Mouse (Mus musculus): ENCODE measurements at regions not wholly inside any gene's neighbourhood (a gene's known extent, or its start where the extent isn't known, plus 50 kb on each side); places are given as distances from the start of the nearest gene placed in this dataset.

DNA sequence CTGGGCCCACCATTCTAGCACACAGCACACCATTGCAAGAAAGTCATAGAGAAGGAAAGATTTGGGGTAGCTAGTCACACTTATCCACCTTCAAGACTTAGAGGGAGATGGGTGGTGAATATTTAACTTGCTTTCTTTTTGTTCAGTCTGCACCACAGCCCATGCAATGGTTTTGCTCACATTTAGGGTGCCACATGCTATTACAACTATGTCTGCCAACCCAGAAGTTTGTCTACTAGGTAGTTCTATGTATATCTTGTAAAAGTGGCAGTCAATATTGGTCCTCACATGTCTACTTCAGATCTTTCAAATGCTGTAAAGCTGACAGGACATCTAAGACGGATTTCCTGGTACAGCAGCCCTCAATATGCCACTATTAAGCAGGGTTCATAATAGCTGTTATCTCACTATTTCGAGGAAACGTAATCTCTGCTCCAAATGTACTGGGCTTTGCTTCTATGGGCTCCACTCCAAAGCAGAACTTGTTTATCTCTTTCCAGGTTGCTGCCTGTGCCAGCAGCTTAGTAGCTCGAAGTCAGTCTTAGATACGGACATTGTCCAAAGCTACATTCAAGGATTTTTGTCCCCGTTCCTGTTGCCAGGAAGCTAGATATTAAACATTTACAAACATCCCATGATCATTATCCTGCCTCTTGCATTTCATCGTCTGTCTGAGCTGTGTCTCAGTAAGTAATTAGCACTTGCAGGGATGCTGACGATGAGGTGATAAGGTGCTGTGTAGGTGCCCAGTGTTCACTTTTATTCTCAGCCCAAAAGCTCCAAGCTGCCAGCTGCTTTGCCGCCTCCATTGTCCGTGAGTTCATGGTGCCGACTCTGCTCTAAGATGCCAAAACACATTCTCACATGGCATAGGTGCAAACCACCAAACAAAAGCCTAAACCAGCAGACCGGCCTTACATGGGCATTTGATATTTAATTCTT is 327.8 kb upstream of the Robo2 start:
- peak; percentile 13 for DNase-seq

DNA sequence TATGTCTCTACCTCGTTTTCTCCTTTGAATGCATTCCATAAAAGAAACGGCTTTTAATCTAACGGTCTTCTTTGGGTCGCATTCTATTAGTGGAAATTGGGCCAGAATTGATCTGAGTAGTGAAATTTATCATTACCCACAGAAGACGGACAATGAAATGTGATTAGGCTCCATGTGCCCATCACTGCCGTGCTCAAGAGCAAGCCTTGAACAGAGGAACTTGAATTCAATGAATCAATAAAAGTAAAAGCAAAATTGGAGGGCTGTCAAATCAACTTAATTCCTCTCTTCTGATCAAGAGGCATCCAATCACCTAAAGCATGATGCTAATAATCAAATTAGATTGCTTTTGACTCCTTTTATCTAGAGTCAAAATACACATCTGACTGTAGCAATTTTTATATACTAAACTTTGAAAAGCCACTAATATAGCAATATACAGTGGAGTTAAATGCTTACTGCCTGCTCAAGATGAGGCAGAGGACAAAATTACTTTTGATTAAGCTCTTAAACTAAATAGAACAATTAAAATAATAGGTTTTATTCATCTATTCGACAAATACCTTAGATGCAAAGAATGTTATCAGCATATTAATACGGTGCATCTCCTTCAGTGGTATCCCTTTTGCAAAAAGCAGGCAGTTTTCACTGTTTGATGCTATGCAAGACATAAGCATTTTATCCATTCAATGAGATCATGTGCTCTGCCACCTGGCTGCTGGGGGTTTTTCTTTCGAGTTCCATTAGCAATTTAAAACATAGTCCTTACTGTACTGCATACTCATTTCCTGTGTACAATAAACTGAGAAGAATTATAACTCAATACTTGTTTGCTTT is 321.5 kb upstream of the Robo2 start:
- DNase-seq = no peak

DNA sequence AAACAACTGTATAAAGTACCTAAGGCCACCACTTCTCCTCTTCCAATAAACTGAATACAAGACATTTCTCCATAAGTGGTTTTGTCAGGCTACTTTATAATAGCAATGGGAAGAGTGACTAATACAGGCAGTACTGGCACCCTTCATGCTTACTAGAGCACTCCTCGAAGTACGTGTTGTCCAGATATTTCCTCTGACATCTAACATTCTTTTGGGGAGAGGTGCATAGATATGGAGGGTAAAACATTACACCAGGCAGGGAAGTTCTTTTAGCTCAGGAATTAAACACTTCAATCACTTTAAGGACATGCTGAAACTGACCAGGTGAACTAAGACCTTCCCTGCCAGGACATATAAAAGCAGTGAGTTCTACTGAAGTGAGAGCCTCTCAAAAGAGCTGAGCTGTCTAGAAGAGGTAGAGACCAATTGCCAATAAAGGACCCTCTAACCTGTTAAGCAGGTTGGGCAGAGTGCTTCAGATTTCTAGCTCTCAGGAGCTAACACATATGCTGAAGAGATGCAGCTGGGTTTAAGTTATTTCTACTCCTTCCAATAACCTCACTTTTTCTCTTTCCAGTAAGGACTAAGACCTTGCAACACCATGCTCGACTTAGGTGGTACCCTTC is 318.7 kb upstream of the Robo2 start:
- no peak for DNase-seq

DNA sequence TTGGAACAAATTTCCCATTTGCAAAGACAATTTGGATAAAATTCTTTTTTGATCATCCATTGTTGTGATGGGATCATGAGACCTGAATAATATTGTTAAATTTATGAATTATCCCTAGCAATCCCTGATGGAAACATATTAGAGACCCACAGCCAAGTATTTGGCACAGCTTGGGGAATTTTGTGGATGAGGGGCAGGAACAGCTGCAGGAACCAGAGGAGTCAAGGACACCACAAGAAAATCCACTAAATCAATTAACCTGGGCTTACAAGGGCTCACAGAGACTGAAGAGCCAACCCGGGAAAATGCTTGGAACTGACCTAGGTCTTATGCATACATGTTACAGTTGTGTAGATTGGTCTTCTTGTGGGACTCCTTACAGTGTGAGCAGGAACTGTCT is 311.6 kb upstream of the Robo2 start:
- no peak for DNase-seq

DNA sequence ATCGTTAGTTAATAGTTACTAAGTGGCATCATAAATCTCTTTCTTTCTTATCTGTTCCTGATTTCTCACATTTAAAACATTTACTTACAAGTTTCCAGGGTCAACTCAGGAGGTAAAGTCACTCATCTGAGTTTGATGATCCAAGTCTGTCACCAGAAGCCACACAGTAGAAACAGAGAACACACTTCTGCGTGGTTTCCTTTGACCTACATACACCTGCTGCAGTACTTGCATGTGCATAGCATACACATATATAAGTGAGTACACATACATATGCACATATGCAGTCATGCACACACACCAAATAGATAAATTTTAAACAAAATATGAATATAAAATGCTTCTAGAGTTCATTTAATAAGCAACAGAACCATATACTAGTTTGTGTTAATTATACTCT is 306.5 kb upstream of the Robo2 start:
- no peak for DNase-seq

DNA sequence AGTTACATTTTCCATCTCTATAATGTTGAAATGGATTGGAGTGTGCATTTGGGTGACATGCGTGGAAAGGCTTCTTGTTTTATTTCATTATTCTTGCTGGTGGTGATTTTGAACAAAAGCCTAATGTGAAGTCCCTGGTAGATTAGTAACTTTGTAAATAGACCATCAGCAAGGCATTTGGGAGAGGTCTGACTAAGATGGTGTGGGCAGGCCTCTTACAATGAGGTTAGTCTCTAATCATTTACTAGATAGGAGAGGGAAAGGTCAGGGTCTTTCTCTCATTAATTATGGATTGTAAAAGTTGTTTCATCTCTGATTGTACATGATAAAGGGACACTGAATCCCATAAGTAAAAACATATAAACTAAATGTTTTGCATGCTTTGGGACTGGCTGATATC is 306.0 kb upstream of the Robo2 start:
- DNase-seq = peak; percentile 3

DNA sequence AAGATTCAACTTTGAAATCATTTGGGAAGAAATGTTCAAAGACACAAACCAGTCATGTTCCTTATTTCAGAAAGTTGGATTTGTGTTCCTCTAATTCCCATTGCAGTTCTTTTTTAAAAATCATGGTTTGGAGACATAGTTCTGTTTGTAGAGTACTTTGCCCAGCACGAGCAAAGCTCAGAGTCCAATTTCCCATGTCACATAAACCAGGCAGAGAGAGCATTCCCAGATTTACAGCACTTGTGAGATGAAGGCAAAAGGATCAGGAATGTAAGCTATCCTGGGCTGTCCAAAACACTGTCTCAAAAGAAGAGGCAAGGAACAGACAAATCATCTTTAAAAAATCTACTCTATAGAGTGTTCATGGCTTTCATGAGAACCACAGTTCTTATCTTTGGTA is 303.3 kb upstream of the Robo2 start:
- peak; percentile 69 for DNase-seq

DNA sequence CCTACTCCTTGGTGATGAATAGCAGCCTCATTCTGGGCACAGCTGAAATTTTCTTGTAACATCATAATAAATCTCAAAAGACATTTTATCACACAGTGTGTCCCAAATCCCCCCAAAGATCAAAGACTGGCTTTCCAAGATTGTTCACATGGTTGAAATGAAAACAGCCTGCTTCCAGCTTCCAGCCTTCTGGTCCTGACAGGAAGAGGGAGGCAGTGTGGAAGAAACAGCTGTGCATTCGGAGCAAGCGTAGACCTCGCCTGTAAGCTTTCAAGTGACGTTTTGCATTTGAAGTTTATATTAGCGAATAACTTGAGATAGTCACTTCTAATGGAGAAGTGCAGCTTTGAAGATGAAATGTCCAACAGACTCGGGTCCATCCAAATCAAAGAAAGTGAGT is 300.9 kb upstream of the Robo2 start:
- DNase-seq = no peak

DNA sequence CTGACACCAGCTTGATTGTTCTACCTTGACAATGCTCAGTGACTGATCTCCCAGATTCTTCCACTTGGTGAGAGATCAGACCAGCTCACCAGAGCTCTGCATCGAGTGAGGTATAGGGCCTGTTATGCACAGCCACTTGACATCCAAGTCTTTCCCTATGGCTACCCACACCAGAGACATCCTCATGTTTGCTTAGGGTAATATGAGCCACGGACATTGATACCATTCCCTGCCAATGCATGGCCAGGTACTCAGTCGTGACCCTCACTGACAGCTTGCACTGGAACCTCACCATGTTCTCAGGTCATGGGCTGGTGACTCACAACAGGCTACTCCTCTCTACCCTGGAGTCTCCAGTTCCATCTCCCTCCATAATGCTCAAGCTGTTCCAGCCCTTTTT is 290.4 kb upstream of the Robo2 start:
- DNase-seq = no peak

DNA sequence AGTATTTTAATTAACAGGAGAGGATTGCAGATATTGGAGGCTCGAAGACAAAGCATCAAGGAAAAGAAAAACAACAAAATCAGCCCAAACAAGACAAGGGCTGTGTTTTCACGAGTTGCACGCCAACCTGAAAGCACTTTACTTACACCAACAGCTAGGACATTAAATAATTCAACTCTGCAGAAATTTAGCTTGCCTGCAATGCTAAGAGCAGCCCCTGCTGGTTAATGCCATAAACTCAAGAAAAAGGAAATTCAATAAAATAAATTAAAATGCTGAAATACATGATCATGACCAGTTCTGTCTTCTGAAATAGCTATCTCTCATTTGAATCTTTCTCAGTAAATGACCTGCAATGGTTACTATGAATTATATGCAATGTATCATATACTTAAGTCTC is 271.7 kb upstream of the Robo2 start:
- DNase-seq = no peak

DNA sequence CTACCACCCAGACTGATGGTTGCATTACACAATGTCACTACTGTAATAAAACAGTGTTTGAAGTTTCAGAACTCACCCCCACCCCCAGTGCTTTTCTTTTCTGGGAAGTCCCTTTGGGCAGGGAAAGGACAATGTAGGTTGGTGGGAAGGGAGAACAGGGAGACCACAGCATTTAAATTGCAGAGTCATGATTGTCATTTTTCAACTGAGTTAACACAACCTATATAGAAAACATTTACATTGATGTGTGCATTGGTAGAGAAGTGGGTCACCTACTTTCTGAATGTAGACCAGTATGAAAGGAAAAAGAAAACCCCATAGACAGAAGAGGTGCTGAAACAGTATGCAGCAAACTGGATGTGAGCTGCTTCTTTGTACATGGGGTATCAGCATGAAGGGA is 264.0 kb upstream of the Robo2 start:
- DNase-seq = no peak

DNA sequence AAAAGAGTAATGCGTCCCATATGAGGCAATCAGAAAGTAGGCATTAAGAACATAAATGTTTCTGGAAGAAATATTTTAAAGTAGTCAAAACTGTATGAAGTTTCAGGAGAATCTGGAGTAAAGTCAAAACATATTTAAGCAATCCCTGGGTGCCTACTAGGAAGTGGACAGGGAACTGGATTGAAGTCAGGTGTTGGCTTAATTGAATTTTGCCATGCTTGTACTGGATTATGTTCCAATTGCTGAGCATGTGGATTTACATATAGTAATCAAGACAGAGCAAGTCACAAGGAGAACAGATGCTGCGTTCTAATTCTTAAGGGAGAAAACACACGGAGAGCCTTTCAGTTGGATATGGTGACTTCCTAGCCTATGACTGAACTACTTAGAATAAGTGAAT is 259.8 kb upstream of the Robo2 start:
- DNase-seq = no peak

DNA sequence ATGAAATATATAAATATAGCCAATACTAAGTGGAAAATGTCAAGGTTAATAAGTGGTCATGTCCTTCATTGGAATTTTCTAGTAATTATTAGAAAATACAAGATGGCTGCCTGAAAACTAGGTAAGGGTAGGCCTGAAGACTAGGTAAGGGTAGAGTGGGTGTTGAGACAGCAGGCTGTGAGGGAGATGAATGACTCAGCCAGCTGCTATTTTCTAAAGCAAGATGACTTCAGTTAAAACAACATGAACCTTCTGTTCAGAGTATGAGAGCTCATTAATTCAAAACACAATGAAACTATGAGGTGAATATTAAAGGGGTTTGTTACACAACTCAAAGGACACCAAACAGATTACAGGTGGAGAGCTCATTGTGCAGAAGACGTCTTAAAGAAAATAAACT is 252.7 kb upstream of the Robo2 start:
- no peak for DNase-seq

DNA sequence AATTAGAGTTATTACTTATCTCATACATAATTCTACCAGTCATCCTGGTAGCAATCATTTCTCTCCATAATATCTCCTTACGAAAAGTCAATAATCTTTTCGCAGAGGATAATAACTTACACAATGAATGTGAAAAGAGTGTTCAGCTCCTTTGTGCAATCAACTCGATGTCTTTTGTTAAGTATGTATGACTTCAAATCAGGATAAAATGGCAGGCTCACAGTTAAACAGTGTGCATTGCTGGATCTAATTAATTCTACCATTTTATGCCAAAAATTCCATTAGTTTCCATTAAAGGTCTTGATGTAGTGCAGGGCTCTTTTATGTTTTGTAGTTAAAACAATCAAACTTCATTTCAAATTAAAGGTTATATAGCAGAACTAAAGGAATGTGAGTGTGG is 239.6 kb upstream of the Robo2 start:
- no peak for DNase-seq

DNA sequence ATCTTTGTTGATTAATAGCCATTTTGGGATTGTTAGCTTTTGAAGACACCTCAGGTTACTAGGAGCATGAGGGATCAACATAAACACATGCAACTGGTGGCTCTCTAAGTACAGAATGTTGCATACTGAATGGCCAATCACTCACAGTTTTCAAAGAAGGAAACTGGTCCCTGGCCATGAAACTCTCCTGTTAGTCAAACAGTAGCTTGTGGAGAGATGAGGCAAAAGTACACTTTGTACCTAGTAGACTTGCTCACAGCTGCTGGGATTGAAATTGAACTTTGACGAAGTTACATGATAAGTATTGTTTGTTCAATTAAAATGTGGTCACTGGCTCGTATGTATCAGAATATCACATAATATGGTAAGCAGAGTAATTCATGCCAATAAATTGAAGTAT is 237.6 kb upstream of the Robo2 start:
- DNase-seq = peak; percentile 4

DNA sequence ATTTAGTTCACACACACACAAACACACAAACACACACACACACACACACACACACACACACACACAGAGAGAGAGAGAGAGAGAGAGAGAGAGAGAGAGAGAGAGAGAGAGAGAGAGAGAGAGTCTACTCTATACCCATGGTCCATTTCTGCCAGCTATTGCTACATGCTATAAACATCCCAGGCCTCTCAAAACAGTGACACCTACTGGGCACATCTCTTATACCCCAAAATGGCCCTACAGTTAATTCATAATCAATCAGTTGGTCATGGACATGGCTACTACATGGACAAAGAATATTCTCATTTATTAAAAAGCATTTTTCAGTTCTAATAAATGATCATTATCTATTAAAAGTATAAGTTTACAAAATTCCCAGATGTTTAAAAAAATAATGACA is 236.8 kb upstream of the Robo2 start:
- peak; percentile 7 for DNase-seq

DNA sequence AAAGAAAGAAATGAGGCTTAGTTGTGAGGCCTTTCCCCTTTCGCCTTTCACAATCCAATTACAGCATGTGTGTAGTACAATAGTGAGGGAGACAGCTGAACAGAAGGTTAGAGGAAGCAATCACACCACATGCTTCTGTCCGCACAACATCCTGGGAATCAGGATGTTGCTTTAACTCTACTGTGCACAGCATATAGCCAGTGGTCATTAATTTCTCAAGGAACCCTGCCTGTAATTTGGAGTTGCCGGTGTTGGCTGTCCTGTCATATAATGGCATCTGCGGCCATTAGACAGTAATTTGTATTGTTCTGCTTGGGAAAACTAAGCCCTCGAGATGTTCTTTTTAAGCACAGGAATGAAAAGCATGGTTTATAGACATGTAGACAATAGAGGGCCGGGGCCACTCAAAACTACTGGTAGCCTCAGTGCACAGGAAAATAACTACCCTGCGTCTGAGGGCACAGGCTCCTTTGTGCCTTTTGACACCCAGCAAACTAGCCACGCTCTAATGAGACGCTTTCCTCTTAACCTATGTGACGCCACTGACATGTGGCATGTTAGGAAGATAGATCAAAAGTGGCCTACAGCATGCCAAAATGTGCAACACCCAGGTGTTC is 233.2 kb upstream of the Robo2 start:
- no peak for DNase-seq

DNA sequence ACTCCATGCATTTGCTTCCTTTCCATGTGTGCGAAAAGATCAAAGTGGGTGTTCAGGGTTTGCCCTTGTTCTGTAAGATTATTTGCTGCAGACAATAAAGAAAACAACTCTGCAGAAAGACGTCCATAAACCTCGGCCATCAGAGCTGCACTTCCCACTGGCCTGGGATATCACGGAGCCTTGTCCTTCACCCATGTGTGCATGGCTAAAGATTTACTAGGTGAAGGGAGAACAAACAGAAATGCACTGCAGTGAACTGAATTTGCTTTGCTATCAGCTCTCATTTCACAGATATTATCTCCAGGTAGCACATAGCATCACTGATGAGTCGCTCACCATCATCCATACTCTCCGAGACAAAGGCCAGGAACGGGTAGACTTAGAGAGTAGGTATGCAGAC is 228.2 kb upstream of the Robo2 start:
- DNase-seq = no peak

DNA sequence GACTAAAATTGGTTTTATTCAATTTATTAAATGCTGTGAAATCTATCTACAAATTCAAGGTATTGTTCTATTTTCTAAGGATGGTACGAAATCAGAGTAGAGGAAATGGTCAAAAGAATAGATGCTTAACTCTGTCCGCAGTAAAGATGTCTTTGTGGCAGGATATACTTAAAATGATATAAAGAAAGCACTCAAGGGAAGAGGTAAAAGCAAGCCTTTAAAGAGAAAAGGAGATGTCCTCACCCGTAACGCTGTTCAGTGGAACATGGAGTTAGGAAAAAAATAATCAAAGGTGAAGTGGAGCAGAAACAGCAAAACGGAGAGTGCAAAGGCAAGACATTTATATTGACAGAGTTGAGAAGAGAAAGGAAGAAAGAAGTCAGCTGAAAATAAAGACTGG is 226.0 kb upstream of the Robo2 start:
- DNase-seq = no peak

DNA sequence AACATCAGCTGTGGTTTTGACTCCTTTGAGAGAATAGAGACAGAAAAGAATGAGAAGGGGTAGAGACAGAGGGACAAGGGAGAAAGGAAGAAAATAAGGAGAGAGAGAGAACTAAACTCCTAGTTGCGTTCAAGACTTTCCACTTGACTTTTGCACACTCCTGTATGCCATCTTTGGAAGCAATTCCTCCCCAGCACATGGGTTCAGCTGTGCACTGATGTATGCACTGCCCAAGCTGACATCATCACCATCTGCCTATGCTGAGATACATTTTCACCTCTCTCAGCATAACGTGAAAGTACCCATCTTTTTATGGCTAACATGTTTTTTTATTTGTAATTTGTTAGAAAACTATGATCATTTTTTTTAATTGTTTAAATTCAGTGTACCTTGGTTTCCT is 214.2 kb upstream of the Robo2 start:
- DNase-seq = no peak

DNA sequence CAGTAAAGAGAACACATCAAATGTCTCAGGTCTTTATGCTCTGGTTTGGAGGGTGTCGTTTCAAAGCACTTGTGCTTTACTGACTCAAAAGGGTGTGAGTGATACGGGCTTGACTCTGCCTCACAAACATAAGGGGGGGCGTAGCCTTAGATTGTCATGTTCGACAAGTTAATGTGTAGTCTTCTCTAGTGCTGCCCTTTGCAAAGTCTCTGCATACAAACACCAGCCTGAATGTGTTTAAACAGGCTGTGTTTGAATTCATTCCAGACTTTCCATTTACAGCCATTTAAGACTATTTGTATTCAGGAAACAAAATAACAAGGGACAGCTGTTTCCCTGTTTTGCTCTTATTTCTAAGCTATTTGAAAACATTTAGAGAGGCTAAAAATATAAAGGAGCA is 200.4 kb upstream of the Robo2 start:
- no peak for DNase-seq

DNA sequence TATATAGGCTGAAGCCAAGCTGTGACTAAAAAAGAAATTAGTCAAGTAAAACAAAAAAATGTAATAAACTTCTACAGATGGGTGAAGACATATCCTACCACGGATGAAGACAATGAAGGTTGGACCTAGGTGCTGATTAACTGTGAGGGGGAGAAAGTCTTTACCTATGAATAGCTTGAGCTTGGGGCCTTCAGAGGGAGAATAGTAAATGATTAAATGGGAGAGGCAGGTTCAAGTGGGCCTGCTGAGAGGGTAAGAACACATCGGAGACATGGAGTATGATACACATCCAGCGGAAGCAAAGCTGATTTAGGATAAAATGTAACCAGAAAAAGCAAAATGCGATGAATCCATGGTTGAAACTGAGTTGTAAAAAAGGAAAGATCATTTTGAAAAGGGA is 197.9 kb upstream of the Robo2 start:
- DNase-seq = peak; percentile 11

DNA sequence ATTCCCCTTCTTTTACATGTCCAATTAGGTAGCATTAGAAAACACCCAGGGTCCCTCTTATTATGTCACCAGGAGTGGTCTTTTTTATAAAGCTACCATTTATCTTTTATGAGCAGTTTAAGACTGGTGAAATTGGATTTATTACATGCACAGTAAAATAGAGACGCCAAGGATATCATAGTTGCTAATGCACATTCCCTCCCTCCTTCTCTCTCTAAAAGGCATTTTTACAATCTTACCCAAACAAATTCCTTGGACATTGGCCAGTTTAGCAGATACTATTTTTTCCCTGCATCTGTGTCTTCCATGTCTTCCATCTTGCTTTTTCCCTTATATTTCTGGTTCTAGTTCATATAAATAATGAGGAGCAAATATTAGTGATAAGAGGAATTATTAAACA is 186.7 kb upstream of the Robo2 start:
- no peak for DNase-seq

Measured in kidney, adult 9 months (tissue).